Mouse (Mus musculus): ENCODE data around the gene C2cd4a. TPM values are rescaled to one million over a fixed set of nuclear protein-coding genes. Genes with fewer than 3 reads are reported as not detected.

The C2cd4a gene
- polyA plus RNA-seq, 1 experiment: 0.13 TPM

DNA sequence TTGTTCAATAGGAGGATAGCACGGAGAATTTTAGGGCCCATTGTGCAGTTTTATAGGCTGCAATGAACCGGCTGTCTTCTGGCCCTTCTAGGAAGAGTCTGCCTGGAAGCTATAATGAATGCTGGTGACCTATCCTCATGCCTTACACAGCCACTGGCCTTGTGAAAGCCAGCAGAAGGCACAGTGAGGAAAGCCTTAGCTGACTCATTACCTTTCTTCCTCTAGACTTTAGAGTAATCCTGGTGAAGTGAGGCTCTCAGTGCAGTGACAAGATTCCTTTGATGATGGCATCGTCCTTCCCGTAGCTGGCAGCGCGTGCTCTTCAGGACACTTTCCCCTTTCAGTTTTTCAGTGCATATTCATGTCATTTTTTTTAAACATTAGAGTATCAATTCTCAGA, 35.3 kb upstream of the C2cd4a start:
- H3K27me3 ChIP-seq (ENCODE audit: control insufficient read depth, insufficient read depth, low read length): no peaks in the 10 kb centered on the region
- DNase-seq (ENCODE audit: low read depth in 1 of 2, low spot score in 2 of 2): no peak
- no peaks in the 10 kb centered on the region for H3K4me1 ChIP-seq (ENCODE audit: control insufficient read depth, insufficient read depth, insufficient read length)
- no peak for TF ChIP-seq POLR2A (IDR thresholded peaks at IDR 0.05; ENCODE audit: low read depth, low read length)
- no peak for TF ChIP-seq CTCF (IDR thresholded peaks at IDR 0.05; ENCODE audit: extremely low read depth, insufficient read depth, insufficient read length, insufficient replicate concordance)
- H3K36me3 ChIP-seq (ENCODE audit: control insufficient read depth, insufficient read depth, low read length): no peaks in the 10 kb centered on the region; the same call in 1 of the 2 replicates
- no peak overlapping the region for H3K27ac ChIP-seq (ENCODE audit: insufficient read depth, low read length)
- 95% methylated on average over 6 of the region's 6 CpGs for WGBS
- no peak overlapping the region for H3K4me3 ChIP-seq (ENCODE audit: extremely low read depth, insufficient read depth, insufficient read length)

DNA sequence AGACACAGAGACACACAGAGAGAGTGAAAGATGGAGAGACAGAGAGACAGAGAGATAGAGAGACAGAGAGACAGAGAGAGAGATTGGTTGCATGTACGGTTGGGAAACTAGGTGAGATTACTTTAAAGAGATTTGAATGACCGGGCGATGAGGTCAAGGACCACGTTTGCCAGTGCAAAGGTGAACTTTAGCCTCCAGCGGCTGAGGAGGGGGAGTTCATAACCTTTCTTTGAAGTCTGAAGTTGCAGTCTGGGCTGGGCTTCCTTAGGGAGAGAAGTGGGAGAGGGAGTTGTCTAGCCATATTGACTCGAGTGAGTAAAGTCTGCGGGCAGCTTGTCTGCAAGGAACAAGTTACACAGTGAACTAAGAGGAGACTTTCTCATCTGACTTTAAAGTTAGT, 33.3 kb upstream of the C2cd4a start:
- WGBS: 91% methylated on average over 7 of the region's 7 CpGs
- no peak for TF ChIP-seq POLR2A (IDR thresholded peaks at IDR 0.05; ENCODE audit: low read depth, low read length)
- TF ChIP-seq CTCF (IDR thresholded peaks at IDR 0.05; ENCODE audit: extremely low read depth, insufficient read depth, insufficient read length, insufficient replicate concordance): no peak
- Histone ChIP-seq H3K27me3 (ENCODE audit: control insufficient read depth, insufficient read depth, low read length) (no peaks in the 10 kb centered on the region), H3K27ac (ENCODE audit: insufficient read depth, low read length) (no peak overlapping the region), H3K4me3 (ENCODE audit: extremely low read depth, insufficient read depth, insufficient read length) (no peak overlapping the region), H3K36me3 (ENCODE audit: control insufficient read depth, insufficient read depth, low read length) (peaks cover 4% of the 10 kb centered on the region; the same call in 1 of the 2 replicates), H3K4me1 (ENCODE audit: control insufficient read depth, insufficient read depth, insufficient read length) (no peaks in the 10 kb centered on the region)
- DNase-seq (ENCODE audit: low read depth in 1 of 2, low spot score in 2 of 2): no peak

DNA sequence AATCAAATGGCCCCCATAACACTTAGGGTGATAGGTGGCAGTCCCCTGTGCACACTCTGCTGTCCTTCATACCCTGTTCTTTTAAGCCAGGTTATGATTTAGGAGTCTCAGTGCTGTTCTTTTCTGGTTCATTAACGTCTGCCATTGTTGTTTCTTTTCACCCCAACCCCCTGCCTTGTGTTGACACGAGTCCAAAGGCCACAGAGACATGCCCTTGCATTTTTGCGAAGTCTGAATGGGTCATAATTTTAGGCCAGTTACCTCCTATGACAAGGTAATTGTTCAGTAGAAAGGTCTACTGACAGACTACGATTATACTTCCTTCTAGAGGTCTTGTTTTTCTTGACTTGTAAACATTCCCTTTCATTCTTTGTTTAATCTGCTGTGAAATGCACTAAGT, 31.9 kb upstream of the C2cd4a start:
- no peak for DNase-seq (ENCODE audit: low read depth in 1 of 2, low spot score in 2 of 2)
- Histone ChIP-seq H3K27me3 (ENCODE audit: control insufficient read depth, insufficient read depth, low read length) (no peaks in the 10 kb centered on the region), H3K4me1 (ENCODE audit: control insufficient read depth, insufficient read depth, insufficient read length) (no peaks in the 10 kb centered on the region), H3K27ac (ENCODE audit: insufficient read depth, low read length) (no peak overlapping the region), H3K36me3 (ENCODE audit: control insufficient read depth, insufficient read depth, low read length) (peaks cover 4% of the 10 kb centered on the region; the same call in 1 of the 2 replicates), H3K4me3 (ENCODE audit: extremely low read depth, insufficient read depth, insufficient read length) (no peak overlapping the region)
- TF ChIP-seq CTCF (IDR thresholded peaks at IDR 0.05; ENCODE audit: extremely low read depth, insufficient read depth, insufficient read length, insufficient replicate concordance) (no peak), POLR2A (IDR thresholded peaks at IDR 0.05; ENCODE audit: low read depth, low read length) (no peak)
- WGBS: 83% methylated on average over 4 of the region's 4 CpGs

DNA sequence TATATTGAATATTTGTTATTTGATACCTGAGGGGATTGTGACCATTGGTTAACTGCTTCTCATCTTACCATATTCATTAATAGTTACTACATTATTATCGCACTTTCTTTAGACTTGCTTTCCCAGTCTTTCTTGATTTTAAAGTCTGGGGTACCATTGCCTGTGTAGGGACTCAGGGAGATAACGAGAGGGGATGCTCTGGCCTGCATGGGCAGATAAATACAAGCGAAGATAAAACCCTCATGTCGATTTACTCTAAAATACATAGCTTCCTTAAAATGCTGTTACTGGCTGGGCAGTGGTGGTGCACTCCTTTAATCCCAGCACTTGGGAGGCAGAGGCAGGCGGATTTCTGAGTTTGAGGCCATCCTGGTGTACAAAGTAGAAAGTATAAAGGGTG, 31.2 kb upstream of the C2cd4a start:
- DNase-seq (ENCODE audit: low read depth in 1 of 2, low spot score in 2 of 2): no peak
- WGBS: 81% methylated on average over 5 of the region's 5 CpGs

DNA sequence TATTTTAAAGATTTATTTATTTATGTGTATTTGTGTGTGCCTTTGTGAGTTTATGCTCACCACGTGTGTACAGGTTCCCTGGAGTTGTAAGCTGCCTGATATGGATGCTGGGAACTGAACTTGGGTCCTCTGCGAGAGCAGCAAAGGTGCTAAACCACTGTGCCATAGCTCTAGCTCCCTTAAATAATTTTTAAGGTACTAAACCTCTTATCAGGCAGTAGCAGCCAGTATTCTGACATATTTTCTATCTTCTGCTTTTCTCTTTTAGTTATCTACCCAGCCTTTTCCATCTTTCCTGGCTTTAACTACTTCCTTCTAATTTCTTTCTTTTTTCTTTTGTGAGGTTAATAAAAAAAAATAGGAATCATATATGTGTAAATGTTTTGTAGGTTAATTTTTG, 28.1 kb upstream of the C2cd4a start:
- no peaks in the 10 kb centered on the region for H3K4me1 ChIP-seq (ENCODE audit: control insufficient read depth, insufficient read depth, insufficient read length)
- no peak overlapping the region for H3K4me3 ChIP-seq (ENCODE audit: extremely low read depth, insufficient read depth, insufficient read length)
- TF ChIP-seq POLR2A (IDR thresholded peaks at IDR 0.05; ENCODE audit: low read depth, low read length) (no peak), CTCF (IDR thresholded peaks at IDR 0.05; ENCODE audit: extremely low read depth, insufficient read depth, insufficient read length, insufficient replicate concordance) (no peak)
- H3K27ac ChIP-seq (ENCODE audit: insufficient read depth, low read length): no peak overlapping the region
- H3K36me3 ChIP-seq (ENCODE audit: control insufficient read depth, insufficient read depth, low read length): peaks cover 9% of the 10 kb centered on the region
- 82% methylated on average over 2 of the region's 2 CpGs for WGBS
- no peaks in the 10 kb centered on the region for H3K27me3 ChIP-seq (ENCODE audit: control insufficient read depth, insufficient read depth, low read length)
- no peak for DNase-seq (ENCODE audit: low read depth in 1 of 2, low spot score in 2 of 2)

More for the DNA sequence above, 31.2 kb upstream of the C2cd4a start:
- H3K4me3 ChIP-seq (ENCODE audit: extremely low read depth, insufficient read depth, insufficient read length): no peak overlapping the region
- no peaks in the 10 kb centered on the region for H3K4me1 ChIP-seq (ENCODE audit: control insufficient read depth, insufficient read depth, insufficient read length)
- H3K36me3 ChIP-seq (ENCODE audit: control insufficient read depth, insufficient read depth, low read length): peaks cover 4% of the 10 kb centered on the region; the same call in 1 of the 2 replicates
- H3K27ac ChIP-seq (ENCODE audit: insufficient read depth, low read length): no peak overlapping the region
- no peaks in the 10 kb centered on the region for H3K27me3 ChIP-seq (ENCODE audit: control insufficient read depth, insufficient read depth, low read length)
- TF ChIP-seq CTCF (IDR thresholded peaks at IDR 0.05; ENCODE audit: extremely low read depth, insufficient read depth, insufficient read length, insufficient replicate concordance) (no peak), POLR2A (IDR thresholded peaks at IDR 0.05; ENCODE audit: low read depth, low read length) (no peak)

DNA sequence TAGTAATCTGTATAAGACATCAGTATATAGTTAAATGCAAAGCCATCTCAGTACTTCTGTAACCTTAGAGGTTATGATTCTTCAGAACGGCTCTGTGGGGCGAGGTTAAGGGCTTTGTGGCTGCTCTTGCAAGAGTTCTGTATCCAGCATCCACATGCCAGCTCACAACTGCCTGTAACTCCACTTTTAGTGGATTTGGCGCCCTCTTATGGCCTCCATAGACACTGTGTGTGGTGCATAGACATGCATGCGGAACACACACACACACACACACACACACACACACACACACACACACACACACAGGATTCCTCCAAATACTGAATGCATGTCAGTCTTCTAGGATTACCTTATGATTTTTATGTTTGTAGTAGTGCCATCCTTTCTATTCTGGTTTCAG, 19.0 kb upstream of the C2cd4a start:
- Histone ChIP-seq H3K36me3 (ENCODE audit: control insufficient read depth, insufficient read depth, low read length) (peaks cover 3% of the 10 kb centered on the region; the same call in 1 of the 2 replicates), H3K4me3 (ENCODE audit: extremely low read depth, insufficient read depth, insufficient read length) (no peak overlapping the region), H3K27me3 (ENCODE audit: control insufficient read depth, insufficient read depth, low read length) (no peaks in the 10 kb centered on the region; the same call in 1 of the 2 replicates), H3K27ac (ENCODE audit: insufficient read depth, low read length) (no peak overlapping the region), H3K4me1 (ENCODE audit: control insufficient read depth, insufficient read depth, insufficient read length) (peaks cover 2% of the 10 kb centered on the region; the same call in 1 of the 2 replicates)
- TF ChIP-seq CTCF (IDR thresholded peaks at IDR 0.05; ENCODE audit: extremely low read depth, insufficient read depth, insufficient read length, insufficient replicate concordance) (no peak), POLR2A (IDR thresholded peaks at IDR 0.05; ENCODE audit: low read depth, low read length) (no peak)
- WGBS: 93% methylated on average over 4 of the region's 4 CpGs
- DNase-seq (ENCODE audit: low read depth in 1 of 2, low spot score in 2 of 2): no peak

DNA sequence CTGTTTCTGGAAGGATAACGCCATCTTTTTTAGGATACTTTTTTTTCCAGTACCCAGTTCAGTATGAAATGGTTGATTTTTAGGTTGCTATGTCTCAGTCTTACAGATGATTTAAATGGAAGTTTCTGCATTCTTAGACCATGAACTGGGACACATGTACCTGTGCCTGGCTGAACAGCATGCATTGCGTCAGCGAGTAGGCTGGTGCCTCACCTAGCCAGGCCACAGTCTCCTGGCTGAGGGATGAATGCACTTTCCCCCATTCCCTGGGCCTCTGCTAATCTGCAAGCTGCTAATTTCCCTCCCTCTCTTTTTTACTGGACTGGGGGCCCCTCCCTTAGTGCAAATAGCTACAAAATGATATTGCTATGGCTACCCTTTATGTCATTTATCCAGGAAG, 17.7 kb upstream of the C2cd4a start:
- Histone ChIP-seq H3K4me3 (ENCODE audit: extremely low read depth, insufficient read depth, insufficient read length) (no peak overlapping the region), H3K27me3 (ENCODE audit: control insufficient read depth, insufficient read depth, low read length) (no peaks in the 10 kb centered on the region; the same call in 1 of the 2 replicates), H3K4me1 (ENCODE audit: control insufficient read depth, insufficient read depth, insufficient read length) (peaks cover 5% of the 10 kb centered on the region; the same call in 1 of the 2 replicates), H3K27ac (ENCODE audit: insufficient read depth, low read length) (no peak overlapping the region), H3K36me3 (ENCODE audit: control insufficient read depth, insufficient read depth, low read length) (0 out of 2 replicates have a peak, but pooled peaks cover 1% of the 10 kb centered on the region)
- DNase-seq (ENCODE audit: low read depth in 1 of 2, low spot score in 2 of 2): no peak
- WGBS: 98% methylated on average over 3 of the region's 3 CpGs
- no peak for TF ChIP-seq POLR2A (IDR thresholded peaks at IDR 0.05; ENCODE audit: low read depth, low read length)
- TF ChIP-seq CTCF (IDR thresholded peaks at IDR 0.05; ENCODE audit: extremely low read depth, insufficient read depth, insufficient read length, insufficient replicate concordance): no peak
